Mouse (Mus musculus): ENCODE measurements around the gene Wdr18. TPM values are rescaled to one million over a fixed set of nuclear protein-coding genes. Genes with fewer than 3 reads are reported as not detected.
A peak's percentile ranks its signal among the peaks of the same experiment; 100 is the strongest.
"Not testable (repeated sequence)": the region's sequence is repeated elsewhere in the genome, so short reads cannot be mapped to it uniquely, and the experiment has no call there.

Gene Wdr18
- total RNA-seq, 2 experiments from 2014 or later = 28.2 to 48.4 TPM

- no peak for ATAC-seq (replicated peaks; ENCODE audit: poor library complexity, severe bottlenecking)
These were observed 16.5 kb upstream of the Wdr18 start for GRCm38 (mm10) chr10:79943471-79943901.

GRCm38 (mm10) chr10:79945507-79946234 lies 14.3 kb upstream of the Wdr18 start:
- peak; percentile 52 for ATAC-seq (replicated peaks; ENCODE audit: poor library complexity, severe bottlenecking)

- peak; percentile 25; the same call in 1 of the 2 replicates for ATAC-seq (replicated peaks; ENCODE audit: poor library complexity, severe bottlenecking)
These were observed 13.1 kb upstream of the Wdr18 start for GRCm38 (mm10) chr10:79946752-79947322.

- ATAC-seq (replicated peaks; ENCODE audit: poor library complexity, severe bottlenecking) = no peak
These were observed 12.4 kb upstream of the Wdr18 start for GRCm38 (mm10) chr10:79947502-79947901.

GRCm38 (mm10) chr10:79949873-79950272 lies 10.1 kb upstream of the Wdr18 start:
- ATAC-seq (replicated peaks; ENCODE audit: poor library complexity, severe bottlenecking) = no peak

- no peak for ATAC-seq (replicated peaks; ENCODE audit: poor library complexity, severe bottlenecking)
These were observed 9.3 kb upstream of the Wdr18 start for GRCm38 (mm10) chr10:79950661-79951060.

GRCm38 (mm10) chr10:79953946-79954345 lies 6.0 kb upstream of the Wdr18 start:
- ATAC-seq (replicated peaks; ENCODE audit: poor library complexity, severe bottlenecking) = 0 out of 2 replicates have a peak, but pooled peaks have one; percentile 15

DNA sequence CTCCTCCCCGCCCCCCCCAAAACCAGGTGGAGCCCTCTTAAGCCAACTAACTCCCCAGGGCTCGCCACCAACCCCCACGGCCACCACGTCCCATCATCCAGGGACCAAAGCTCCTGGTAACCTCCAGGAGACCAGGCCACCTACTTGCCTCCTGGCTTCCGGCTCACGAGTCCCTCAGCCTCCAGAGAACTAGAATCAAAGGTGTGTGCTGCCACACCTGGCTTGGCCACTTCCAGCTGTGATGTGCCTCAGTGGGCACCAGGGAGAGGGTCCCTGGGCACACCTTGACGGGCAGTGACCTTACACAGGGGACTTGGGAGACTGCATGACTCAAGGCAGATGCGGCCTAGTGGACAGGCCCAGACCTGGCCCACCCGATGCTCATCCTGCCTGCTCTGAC lies 4.3 kb upstream of the Wdr18 start:
- ATAC-seq (replicated peaks; ENCODE audit: poor library complexity, severe bottlenecking) = no peak

- ATAC-seq (replicated peaks; ENCODE audit: poor library complexity, severe bottlenecking) = no peak
These were observed 3.3 kb upstream of the Wdr18 start for GRCm38 (mm10) chr10:79956643-79957154.

GRCm38 (mm10) chr10:79958140-79958816 lies 1.7 kb upstream of the Wdr18 start:
- ATAC-seq (replicated peaks; ENCODE audit: poor library complexity, severe bottlenecking) = peak; percentile 62

DNA sequence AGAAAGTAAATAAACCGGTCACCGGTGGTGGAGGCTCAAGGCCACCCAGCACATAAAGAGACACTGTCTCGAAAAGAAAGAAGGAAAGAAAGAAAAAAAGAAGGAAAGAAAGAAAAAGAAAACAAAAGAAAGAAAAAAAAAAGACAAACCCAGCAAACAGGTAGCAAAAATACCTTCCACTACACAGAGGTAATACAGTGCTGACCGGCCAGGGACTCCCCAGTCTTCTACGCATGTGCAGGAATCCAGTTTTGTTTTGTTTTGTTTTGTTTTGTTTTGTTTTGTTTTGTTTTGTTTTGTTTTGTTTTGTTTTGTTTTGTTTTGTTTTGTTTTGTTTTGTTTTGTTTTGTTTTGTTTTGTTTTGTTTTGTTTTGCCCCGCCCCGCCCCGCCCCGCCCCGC lies 540 bp upstream of the Wdr18 start:
- not testable (repeated sequence) for ATAC-seq (replicated peaks; ENCODE audit: poor library complexity, severe bottlenecking)

GRCm38 (mm10) chr10:79960671-79961294 lies 831 bp downstream of the Wdr18 start:
- ATAC-seq (replicated peaks; ENCODE audit: poor library complexity, severe bottlenecking) = no peak

GRCm38 (mm10) chr10:79964727-79965126 lies 4.8 kb downstream of the Wdr18 start:
- ATAC-seq (replicated peaks; ENCODE audit: poor library complexity, severe bottlenecking) = no peak

DNA sequence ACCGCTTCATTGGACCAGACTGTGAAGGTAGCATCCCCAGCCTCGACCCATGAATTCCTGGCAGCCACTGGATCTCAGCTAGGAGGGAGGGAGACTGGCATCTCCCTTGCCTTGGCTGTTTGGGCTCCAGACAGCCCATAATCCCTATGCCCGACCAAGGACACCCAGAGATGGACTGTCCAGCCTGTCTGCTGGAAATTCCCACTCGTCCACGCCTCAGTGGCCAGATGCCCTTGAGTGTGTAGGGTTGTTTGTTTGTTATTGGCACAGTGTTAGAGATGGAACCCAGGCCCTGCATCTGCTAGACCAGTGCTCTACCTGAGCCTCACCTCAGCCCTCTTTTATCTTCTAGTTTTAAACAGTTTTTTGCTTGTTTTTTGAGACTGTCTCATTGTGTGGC lies 5.4 kb downstream of the Wdr18 start:
- ATAC-seq (replicated peaks; ENCODE audit: poor library complexity, severe bottlenecking) = no peak

GRCm38 (mm10) chr10:79966886-79967400 lies 7.0 kb downstream of the Wdr18 start:
- no peak for ATAC-seq (replicated peaks; ENCODE audit: poor library complexity, severe bottlenecking)

DNA sequence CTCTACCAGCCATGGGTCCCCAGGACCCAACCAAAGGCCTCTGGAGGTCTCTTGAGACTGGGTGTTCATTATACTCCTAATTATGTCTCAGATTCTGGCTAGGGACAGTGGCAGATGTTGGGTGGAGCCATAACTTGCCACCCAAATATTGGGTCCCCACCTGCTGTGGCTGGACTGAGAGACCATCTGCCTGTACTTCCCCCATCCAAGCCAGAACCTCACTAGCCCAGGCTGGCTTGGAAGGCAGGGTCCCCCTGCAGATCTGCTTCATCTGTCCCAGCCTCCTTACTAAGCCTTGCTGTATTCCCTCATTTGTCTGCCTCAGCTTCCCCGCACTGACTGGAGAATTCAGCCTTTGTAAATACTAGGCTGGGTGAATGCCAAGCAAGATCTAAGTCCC lies 8.2 kb downstream of the Wdr18 start:
- no peak for ATAC-seq (replicated peaks; ENCODE audit: poor library complexity, severe bottlenecking)

DNA sequence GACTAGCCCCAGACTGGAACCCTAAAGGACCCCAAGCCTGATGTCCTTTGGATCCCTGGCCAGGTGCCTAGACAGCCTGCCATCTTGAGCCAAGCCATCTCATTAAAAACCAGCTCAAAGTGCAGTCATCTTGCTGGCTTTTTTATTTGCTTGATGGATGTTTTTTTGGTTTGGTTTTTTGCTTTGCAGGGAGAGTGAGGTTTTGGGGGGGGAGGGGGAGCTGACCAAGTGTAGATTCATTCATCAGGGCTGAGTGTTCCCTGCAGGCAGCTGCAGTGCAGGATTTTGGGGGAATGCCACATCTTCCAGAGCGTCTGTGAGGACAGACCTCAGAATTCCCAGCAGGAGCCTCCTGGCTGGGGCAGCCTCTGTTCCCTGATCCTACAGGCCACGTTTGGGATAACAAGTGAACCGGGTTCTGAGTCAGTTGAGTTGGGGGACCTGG lies 9.2 kb downstream of the Wdr18 start:
- ATAC-seq (replicated peaks; ENCODE audit: poor library complexity, severe bottlenecking) = no peak

DNA sequence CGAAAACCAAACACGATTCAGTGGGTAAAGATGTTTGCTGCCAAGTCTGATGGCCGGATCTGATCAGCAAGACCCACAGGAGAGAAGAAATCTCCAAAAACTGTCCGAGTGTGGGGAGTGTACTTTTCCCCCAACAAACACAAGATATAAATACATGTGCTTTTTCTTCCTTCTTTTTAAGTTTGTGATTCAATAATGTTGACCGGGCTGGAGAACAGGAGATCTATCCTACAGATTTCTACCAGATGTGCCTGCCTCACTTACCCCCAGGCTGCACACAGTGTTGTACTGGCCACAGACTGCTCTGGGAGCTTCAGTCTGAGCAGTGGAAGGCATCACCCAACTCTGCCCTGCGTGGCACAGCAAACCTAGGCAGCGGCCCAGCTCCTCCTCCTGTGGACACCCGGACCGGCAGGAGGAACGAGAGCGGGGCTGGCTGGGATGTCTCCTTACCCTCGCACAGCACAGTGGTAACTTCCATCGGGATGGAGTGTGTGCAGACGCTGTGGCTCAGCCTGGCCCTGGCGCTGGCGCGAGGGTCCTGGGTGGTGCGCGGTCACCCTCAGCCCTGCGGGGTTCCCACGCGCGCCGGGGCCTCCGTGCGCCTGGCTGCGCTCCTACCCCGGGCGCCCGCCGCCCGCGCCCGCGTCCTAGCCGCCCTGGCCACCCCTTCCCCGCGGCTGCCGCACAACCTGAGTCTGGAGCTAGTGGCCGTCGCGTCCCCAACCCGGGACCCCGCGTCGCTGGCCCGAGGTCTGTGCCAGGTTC lies 10.6 kb downstream of the Wdr18 start, which contains the start of gene Grin3b:
Gene Grin3b, plus strand, starts transcription at position 301 of the 768 bp plus-strand sequence.
- peak; percentile 14; the same call in 1 of the 2 replicates for ATAC-seq (replicated peaks; ENCODE audit: poor library complexity, severe bottlenecking)

GRCm38 (mm10) chr10:79971183-79971497 lies 11.2 kb downstream of the Wdr18 start:
- peak; percentile 31 for ATAC-seq (replicated peaks; ENCODE audit: poor library complexity, severe bottlenecking)

GRCm38 (mm10) chr10:79972831-79973230 lies 12.9 kb downstream of the Wdr18 start:
- ATAC-seq (replicated peaks; ENCODE audit: poor library complexity, severe bottlenecking) = no peak

Data from granulocyte monocyte progenitor cell, adult 5-6 weeks (primary cell).